Mouse (Mus musculus) kidney, adult 18-20 months (tissue): ENCODE data around the gene Foxc2.

Experiments used
- DNase-seq: peaks from one replicate; pipeline ENCODE4 v3.0.0; 2021

Gene Foxc2

DNA sequence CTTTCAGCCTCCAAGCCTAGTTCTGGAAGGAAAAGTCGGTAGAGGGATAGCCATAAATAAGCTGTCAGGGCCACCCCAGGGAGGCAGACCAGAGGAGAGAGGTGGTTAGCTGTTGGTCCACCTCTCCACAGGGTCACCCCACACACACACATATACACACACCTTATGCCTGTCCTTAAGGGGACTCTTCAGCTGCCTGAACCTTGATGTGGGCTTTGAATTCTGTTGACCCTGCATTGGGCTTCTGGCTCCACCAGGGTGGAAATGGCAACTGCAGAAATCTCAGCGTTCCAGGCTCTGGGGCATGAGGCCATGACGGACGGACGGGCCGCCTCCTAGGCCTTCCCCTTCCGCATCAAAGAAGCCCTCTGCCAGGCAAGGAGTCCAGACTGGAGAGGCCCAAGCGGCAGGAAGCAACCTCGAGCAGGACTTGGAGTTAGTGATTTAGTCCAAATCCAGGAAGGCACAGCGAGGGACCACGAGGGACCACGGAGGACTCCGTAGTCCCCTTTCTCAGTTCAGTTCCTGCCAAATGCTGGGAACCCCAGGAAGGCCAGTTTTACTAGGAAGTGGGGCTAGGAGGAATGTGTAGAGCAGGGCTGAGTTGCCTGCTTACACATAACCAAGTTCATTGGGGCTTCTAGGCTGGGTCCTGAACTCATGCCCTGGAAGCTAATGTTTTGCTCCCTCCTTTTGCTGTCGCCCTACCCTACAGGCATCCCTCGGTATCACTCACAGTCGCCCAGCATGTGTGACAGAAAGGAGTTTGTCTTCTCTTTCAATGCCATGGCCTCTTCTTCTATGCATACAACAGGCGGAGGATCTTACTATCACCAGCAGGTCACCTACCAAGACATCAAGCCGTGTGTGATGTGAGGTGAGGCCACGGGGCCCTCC, 29.7 kb upstream of the Foxc2 start:
- no peak for DNase-seq

DNA sequence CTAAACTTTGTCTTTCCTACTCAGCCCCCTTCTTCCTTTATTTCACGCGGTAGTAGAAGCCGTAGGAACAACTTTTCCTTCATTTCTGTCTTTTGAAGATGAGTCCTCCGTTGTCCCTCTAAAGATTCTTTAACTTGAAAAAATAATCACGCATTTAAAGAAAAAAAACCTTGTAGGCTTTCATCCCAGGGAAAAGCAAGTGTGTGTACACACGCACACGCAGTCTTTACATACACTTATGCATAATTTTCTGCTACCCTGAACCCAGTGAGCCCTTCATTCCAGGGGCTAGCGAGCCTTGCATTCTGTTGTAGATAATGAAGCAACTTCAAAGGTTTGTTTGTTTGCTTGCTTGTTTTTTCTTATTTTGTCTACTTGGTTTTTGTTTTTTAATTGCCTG, 27.7 kb upstream of the Foxc2 start:
- no peak for DNase-seq

DNA sequence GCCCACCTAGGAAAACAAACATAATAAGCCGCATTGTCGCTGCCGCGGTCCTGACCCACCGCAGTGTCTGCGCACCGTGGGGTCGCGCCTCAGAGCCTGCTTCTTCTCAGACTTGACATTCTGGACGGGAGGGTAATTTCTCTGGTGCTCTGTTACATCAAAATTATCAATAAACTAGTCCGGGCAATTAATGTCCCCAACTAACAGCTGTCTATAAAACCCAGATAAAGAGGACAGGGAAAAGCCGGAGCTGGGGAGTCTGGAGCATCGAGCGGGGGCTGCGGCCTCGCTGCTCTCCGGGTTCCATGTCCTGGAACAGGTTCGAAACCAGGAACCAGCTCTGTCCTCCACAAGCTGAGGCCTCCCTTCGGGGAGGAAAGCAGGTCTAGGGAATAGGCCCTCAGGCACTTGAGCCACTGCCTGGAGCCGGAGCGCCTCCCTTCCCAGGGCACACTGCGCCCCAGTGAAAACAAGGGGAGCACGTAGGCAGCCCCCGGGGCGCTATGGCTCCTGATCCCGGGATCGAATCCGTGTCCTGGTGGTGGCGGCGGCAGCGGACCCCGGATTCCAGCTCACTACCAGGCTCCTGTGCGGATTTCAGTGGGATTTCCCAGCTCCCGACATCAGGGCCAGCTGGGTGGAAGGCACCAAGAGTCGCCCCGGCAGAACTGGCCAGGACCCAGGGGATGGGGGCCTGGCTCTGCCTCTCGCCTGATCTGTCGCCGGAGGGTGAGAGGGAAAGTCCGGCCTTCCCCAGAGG, 26.9 kb upstream of the Foxc2 start:
- DNase-seq: no peak

DNA sequence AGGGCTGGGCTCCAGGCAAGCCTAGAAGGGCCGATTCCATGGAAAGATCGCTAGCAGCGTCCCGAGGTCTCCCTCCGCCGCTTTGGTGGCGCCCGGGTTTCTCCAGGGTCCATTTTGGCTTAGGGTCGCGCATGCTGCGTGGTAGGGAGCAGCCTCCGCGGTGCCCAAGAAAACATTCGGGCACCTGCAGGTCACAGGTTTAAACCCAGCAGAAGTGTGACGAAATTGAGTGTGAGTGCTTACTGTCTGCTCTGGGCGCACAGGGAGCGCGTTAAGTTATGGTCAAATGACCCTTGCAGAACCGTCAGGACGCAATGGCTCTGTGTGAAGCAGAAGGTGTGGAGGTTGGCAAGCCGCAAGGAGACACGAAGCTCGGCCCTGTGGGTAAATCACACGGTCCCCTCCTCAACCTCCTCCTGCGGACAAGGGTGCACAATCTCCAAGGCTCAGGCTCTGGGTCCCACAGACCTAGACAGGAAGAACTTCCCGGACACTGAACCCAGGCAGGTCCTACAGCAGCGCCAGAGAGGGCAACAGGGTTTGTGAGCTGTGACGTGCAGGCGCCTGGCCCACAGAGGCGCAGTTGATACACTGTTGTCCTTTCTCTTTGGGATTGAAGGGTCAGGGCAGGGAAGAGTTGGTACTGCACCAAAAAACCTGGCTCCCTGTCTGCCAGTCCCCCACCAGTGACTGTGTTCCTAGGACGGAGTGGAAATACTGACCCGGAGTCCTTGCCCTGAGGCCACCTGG, 26.2 kb upstream of the Foxc2 start:
- no peak for DNase-seq

DNA sequence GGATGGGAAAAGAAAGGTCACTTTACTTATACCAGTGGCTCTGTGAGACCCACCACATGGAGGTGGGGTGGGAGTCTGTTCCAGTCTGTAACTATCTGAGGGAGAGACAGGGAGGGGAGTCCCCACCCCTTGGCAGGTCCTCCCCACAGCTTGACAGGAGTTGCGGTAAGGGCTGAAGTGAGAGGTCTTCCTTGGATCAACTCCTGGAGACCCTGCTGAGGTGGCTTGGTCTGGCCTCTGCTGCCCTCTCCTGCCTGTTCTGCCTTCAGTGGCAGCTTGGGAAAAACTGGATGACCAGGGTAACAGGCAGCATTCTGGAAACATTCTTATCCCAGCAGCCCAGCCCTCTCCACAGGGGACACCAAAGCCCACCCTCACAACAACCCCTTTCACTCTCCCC, 25.3 kb upstream of the Foxc2 start:
- DNase-seq: no peak

DNA sequence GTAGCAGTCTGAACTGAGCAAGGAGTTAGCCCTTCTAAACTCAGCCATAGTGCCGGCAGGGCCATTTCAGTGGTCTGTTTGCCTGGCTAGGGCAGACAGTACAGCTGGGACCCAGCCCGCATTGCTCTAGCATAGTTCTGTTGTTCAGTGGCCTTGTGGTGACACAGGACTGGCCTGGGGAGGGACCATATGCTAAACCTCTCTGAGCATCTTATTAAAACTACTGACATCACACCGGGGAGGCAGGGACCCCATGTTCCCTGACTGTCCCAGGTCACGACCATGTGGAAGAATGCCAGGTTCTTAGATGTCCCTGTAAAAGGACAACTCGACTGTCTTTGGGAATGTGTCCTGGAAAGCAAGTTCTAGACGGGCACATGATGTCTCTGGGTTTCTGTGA, 23.8 kb upstream of the Foxc2 start:
- DNase-seq: no peak

DNA sequence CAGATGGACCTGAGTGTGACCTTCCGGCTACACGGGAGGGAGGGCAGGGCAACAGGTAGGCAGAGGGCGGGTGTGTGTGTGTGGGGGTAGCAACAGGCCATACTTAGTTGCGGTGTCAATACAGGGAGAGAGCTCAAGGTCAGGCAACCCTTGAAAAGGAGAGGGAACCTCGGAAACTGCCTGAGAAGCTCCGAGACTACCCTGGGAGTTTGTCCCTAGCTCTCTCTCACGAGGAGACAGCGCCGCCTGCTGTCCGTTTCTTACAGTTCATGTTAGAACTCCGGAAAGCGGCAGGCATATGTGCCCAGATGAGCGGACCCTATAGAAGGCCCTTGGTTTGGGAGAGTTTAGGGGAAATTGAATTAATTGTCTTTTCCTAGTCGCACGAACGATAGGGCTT, 23.3 kb upstream of the Foxc2 start:
- DNase-seq: peak; percentile 86

DNA sequence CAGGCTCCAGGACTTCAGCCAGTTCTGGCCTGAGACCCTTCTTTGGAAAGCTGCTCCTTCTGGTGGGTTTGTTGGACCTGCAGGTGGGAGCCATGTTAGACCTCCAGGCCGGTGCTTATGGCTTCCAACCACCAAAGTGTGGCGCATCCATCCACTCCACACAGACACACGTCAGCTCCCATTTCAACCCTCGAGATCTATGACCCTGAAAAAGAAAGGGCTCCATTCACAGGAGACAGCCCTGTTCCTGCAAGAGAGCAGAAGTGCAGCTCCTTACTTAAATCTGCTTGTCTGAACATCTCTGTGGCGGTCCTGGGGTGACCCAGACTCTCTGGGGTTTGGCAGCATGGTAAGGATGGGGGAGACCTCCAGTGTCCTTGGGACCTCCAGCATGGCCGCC, 22.5 kb upstream of the Foxc2 start:
- no peak for DNase-seq

DNA sequence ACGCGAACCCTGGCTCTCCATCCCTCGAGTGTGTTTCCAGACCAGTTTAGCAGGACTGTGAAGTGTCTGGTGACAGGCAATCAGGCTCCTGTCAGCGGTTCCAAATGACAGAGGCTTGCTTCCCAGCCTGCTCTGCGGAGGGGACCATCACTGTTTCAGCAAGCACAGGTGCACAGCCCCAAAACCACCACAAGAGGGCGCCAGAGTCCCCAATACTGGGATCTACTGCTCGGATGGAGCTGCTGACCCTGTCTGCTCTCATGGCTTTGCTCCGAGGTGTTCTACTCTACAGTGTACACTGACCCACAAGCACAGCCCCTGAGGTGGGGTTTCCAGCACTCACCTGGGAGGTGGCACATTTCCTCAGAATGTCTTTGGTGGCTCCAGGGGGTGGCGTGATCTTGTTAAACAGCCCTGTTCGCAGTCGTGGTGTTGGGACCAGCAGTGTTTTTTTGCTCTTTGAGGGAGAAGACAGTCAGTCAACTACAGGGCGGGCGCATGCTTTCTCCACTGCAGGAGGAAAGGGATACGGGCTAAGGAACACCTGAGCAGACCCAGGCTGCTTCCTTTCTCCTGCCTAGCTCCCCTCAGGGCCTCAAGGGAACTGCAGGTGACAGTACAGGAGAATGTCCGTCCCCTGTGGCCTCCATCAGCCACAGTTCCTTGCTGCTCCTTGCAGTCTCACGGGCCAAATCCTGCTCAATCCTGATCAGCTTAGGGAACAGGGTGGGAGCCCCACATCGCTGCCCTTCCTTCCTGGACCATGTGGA, 11.7 kb upstream of the Foxc2 start:
- peak; percentile 71 for DNase-seq

DNA sequence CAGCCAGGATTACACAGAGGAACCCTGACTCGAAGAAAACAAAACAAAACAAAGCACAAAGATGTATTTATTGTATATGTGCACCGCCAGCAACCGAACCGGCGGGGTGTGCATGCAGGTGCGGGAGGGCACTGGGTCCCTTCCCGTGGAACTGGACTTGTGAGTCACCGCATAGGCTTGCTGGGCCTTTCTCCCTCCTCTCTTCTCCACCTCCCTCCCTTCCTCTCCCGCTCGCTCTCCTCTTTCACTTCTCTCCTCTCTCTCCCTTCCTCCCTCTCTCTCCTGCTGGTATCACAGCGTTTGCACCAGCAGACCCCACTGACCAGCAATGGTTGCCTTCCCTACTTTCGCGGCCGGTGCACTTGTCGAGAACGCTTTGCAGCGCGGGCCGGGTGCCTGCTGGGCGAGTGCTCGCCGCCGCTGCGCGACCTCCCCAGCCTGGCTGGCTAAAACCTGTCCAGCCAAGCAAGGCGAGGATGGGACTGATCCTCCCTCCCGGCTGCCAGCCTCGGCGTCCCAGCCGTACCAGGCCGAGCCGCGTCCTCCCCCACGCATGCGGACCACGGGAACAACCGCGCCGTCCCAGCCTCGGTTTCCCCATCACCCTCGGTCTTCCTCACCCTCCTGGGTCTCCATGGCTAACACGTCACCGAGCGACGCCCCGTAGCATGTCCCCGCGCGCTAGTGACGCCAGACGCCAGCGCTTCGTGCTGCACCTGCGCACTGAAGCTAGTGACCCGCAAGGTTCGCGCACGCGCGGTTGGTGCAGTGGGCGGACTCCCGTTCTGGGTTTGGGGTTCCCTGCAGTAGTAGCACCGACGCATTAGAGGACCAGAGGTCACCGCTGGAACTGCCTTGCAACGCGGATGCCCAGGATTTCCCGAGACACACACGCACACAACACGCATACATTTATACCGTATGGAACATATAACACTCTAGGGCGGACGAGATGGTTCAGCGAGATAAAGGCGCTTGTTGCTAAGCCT, 8.0 kb upstream of the Foxc2 start, which contains the start of gene Mthfsd:
Gene Mthfsd (minus strand): TSS at position 725 of the 989 bp plus-strand sequence.
- DNase-seq: peak; percentile 99

DNA sequence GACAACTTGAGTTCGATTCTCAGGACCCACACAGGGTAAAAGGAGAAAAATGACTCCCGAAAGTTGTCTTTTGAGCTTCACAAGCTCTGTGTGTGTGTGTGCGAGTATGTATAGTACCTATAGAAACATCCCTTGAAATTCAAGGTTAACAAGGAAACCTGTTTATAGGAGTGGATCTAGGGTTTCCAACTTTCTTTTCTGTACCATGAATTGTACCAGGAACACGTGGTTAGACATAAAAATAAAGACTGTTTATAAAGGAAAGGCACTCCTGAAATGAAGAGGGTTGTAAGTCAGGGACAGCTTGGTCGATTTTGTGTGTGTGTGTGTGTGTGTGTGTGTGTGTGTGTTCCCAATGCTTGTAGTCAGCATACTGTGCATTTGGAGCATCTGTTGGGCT, 7.3 kb upstream of the Foxc2 start:
- no peak for DNase-seq

DNA sequence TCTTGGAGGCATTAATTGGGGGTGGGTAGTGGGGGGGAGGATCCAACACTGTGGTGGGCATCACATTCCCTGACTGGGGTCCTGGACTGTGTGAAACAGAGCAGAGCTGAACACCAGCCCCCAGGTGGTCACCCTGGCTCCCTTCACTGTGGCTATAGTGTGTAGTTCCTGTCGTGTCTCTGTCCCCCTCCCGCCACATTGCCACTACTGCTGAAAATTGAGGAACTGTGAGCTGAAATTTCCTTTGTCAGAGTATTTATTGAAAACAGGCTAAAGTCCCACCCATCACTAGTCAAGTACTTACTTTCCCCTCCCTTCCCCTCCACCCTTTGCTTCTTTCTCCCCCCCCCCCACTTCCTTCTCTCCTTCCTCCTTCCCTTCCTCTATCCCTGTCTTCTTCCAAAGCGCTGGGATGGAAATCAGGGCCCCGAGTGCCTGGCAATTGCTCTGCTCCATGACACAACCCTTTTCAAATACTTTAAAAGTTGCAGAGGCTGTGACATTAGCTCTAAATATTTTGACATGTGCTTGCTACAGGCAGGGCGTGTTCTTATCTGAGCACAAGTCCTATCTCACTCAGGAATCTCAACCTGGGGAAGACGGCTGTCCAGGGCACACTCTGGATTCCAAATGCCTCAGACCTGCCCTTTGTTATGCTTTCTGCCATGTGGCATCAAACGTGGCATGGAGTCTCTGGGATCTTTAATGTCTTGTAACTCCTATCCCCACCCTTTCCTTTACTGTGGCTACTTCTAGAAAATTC, 4.6 kb upstream of the Foxc2 start:
- DNase-seq: no peak

DNA sequence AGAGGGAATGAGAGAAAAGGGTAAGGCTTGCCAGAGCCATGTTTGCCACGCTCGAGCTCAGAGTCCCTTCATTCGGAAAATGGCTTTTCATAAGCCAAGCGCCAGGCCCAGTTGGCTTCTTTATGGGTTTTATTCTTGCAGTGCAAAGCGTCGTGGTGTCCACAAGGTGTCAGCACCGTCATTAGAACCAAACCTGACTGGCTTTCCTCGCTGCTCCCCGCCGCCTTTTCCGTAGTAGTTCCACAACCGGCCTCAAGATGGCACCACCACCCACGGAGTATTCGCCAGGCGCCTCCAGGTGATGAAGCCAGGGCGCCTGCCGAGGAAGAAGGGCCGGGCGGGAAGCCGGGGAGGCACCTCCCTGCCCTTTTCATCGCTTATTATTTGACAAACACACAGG, 2.7 kb upstream of the Foxc2 start:
- peak; percentile 98 for DNase-seq

DNA sequence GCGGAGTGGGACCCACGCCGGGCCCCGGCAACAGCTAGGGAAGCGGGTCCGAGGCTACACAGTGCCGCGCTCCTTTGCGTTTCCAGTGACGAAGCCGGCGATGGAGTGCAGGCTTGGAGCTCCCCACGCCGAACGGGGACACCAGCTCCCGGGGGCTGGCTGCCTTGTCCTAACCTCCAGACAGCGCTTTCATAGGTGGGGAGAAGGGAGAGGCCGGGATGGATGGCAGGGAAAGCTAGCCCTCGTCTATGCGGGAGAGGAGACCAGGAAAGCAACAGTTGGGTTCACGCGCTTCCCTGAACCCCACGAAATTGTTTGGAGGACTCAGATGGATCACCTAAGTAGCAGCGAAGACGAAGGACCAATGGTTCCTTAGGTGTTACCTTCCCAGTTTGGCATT, 835 bp upstream of the Foxc2 start:
- DNase-seq: no peak

DNA sequence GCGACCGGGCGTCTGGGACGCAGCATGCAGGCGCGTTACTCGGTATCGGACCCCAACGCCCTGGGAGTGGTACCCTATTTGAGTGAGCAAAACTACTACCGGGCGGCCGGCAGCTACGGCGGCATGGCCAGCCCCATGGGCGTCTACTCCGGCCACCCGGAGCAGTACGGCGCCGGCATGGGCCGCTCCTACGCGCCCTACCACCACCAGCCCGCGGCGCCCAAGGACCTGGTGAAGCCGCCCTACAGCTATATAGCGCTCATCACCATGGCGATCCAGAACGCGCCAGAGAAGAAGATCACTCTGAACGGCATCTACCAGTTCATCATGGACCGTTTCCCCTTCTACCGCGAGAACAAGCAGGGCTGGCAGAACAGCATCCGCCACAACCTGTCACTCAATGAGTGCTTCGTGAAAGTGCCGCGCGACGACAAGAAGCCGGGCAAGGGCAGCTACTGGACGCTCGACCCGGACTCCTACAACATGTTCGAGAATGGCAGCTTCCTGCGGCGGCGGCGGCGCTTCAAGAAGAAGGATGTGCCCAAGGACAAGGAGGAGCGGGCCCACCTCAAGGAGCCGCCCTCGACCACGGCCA, 717 bp downstream of the Foxc2 start:
- peak; percentile 31 for DNase-seq

DNA sequence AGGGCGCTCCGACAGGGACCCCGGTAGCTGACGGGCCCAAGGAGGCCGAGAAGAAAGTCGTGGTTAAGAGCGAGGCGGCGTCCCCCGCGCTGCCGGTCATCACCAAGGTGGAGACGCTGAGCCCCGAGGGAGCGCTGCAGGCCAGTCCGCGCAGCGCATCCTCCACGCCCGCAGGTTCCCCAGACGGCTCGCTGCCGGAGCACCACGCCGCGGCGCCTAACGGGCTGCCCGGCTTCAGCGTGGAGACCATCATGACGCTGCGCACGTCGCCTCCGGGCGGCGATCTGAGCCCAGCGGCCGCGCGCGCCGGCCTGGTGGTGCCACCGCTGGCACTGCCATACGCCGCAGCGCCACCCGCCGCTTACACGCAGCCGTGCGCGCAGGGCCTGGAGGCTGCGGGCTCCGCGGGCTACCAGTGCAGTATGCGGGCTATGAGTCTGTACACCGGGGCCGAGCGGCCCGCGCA, 1.2 kb downstream of the Foxc2 start:
- DNase-seq: no peak

DNA sequence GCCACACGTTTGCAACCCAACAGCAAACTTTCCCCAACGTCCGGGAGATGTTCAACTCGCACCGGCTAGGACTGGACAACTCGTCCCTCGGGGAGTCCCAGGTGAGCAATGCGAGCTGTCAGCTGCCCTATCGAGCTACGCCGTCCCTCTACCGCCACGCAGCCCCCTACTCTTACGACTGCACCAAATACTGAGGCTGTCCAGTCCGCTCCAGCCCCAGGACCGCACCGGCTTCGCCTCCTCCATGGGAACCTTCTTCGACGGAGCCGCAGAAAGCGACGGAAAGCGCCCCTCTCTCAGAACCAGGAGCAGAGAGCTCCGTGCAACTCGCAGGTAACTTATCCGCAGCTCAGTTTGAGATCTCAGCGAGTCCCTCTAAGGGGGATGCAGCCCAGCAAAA, 1.9 kb downstream of the Foxc2 start:
- no peak for DNase-seq

DNA sequence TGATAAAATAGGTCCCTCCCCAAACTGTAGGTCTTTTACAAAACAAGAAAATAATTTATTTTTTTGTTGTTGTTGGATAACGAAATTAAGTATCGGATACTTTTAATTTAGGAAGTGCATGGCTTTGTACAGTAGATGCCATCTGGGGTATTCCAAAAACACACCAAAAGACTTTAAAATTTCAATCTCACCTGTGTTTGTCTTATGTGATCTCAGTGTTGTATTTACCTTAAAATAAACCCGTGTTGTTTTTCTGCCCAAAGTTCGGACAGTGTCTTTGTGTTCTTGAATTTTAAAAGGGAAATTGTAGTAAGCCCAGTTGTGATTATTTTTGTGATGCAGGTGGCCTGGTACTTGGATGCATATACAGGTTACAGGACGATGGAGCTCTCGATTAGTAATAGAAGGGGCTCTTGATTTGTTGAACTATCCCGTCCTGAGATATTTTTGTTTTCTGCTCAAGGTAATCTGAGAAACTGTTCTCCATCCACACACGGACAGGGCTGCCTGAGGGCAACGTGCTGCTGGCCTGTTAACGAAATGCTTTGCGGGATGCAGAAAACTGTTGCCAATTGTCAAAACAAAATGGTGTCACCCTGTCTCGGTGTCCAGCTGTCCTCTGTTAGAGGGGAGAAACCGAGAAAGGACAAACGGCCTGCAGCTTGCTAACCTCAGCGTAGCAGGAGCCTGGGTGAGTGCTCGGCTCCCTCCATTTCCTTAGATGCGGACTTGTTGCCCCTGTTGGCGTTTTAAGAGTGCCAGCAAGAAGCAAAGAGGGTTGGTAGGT, 2.9 kb downstream of the Foxc2 start:
- DNase-seq: no peak
